Mouse (Mus musculus): Measurements from ENCODE around the gene Myo10. TPM values are rescaled to one million over a fixed set of nuclear protein-coding genes. Genes with fewer than 3 reads are reported as not detected.
A peak's percentile ranks its signal among the peaks of the same experiment; 100 is the strongest.

Myo10 gene
- total and polyA plus RNA-seq, 2 experiments = 15.7 to 21.5 TPM

DNA sequence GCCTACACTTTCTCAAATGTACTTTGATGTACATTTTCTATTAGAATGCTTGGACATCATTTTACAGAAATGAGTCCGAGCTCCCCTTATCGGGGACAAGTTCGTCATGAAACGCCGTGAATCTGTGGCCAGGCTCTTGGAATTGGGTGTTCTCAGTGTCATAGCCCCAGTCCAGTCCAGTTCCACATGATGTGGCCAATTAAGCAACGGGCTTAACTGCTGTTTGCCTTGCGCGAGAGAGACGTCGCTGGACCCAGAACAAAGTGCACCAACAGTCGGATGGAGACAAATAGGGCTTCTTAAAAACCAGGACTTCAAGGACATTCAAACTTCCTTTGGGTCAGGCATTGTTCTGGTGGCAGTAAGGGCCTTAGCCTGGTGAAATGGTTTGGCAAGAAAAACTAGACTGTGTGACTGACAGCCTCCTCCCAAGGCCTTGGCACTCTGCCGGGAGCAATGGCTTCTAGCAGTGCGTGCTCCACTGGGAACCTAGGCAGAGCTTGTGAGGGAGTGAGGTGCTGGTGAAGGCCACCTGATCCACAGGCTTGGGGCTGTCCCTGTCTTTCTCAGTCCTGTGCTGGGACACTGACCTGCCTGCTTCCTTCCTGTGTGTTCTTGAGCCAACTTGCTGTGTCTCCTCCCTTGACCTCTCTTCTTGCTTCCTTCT is 11.5 kb downstream of the Myo10 start:
- peak; percentile 94 for DNase-seq (ENCODE audit: extremely low read depth, low read depth, low spot score)
- Histone ChIP-seq H3K36me3 (ENCODE audit: control insufficient read depth, insufficient read depth, low read length) (no peaks in the 10 kb centered on the region), H3K27ac (replicated peaks; ENCODE audit: insufficient read depth, low read depth, low read length) (peak overlapping the region; percentile 73), H3K27me3 (ENCODE audit: control insufficient read depth, insufficient read depth, low read length) (no peaks in the 10 kb centered on the region), H3K4me3 (ENCODE audit: insufficient read depth, low read depth, low read length) (no peak overlapping the region), H3K4me1 (ENCODE audit: control insufficient read depth, insufficient read depth, low read length) (peaks cover 34% of the 10 kb centered on the region), H3K9ac (ENCODE audit: low read depth, low read length) (no peak overlapping the region), H3K79me2 (ENCODE audit: control insufficient read depth, insufficient read depth, low read length) (peaks cover 54% of the 10 kb centered on the region)
- no peak for TF ChIP-seq POLR2A (IDR thresholded peaks at IDR 0.05; ENCODE audit: extremely low read depth, insufficient read depth, low read length)
- no peak for TF ChIP-seq CTCF (IDR thresholded peaks at IDR 0.05; ENCODE audit: low read depth, low read length)
- 12% methylated on average over 13 of the region's 13 CpGs for WGBS

DNA sequence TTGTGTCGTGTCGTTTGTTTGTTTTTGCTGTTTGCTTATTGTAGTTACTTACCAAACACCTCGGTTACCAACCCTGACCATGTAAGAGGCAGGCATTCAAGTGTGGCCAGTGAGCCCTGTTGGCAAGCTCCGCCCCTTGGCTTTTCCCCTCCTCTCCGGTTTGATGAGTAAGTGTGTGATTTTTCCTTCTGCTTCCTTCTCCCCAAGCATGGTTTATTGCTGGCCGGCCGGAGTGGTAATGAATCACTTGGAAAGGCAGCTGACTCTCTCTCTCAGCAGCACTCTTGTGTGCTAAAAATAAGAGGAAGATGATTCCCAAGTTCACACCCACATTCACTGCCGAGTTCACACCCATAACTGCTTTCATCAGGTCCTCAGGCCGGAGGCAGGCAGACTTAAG is 15.4 kb downstream of the Myo10 start:
- TF ChIP-seq POLR2A (IDR thresholded peaks at IDR 0.05; ENCODE audit: extremely low read depth, insufficient read depth, low read length) = no peak
- TF ChIP-seq CTCF (IDR thresholded peaks at IDR 0.05; ENCODE audit: low read depth, low read length) = no peak
- no peaks in the 10 kb centered on the region for H3K36me3 ChIP-seq (ENCODE audit: control insufficient read depth, insufficient read depth, low read length)
- DNase-seq (ENCODE audit: extremely low read depth, low read depth, low spot score) = peak; percentile 83
- peaks cover 45% of the 10 kb centered on the region for H3K79me2 ChIP-seq (ENCODE audit: control insufficient read depth, insufficient read depth, low read length)
- no peak overlapping the region for H3K4me3 ChIP-seq (ENCODE audit: insufficient read depth, low read depth, low read length)
- peaks cover 43% of the 10 kb centered on the region for H3K4me1 ChIP-seq (ENCODE audit: control insufficient read depth, insufficient read depth, low read length)
- H3K9ac ChIP-seq (ENCODE audit: low read depth, low read length) = no peak overlapping the region
- WGBS = 30% methylated on average over 9 of the region's 9 CpGs
- peak overlapping the region; percentile 21 for H3K27ac ChIP-seq (replicated peaks; ENCODE audit: insufficient read depth, low read depth, low read length)
- no peaks in the 10 kb centered on the region for H3K27me3 ChIP-seq (ENCODE audit: control insufficient read depth, insufficient read depth, low read length)

GRCm38 (mm10) chr15:25639217-25639616 is 16.9 kb downstream of the Myo10 start:
- no peaks in the 10 kb centered on the region for H3K27me3 ChIP-seq (ENCODE audit: control insufficient read depth, insufficient read depth, low read length)
- H3K4me1 ChIP-seq (ENCODE audit: control insufficient read depth, insufficient read depth, low read length) = peaks cover 39% of the 10 kb centered on the region
- H3K9ac ChIP-seq (ENCODE audit: low read depth, low read length) = no peak overlapping the region
- TF ChIP-seq POLR2A (IDR thresholded peaks at IDR 0.05; ENCODE audit: extremely low read depth, insufficient read depth, low read length) (no peak), CTCF (IDR thresholded peaks at IDR 0.05; ENCODE audit: low read depth, low read length) (no peak)
- DNase-seq (ENCODE audit: extremely low read depth, low read depth, low spot score) = no peak
- H3K79me2 ChIP-seq (ENCODE audit: control insufficient read depth, insufficient read depth, low read length) = peaks cover 53% of the 10 kb centered on the region
- no peaks in the 10 kb centered on the region for H3K36me3 ChIP-seq (ENCODE audit: control insufficient read depth, insufficient read depth, low read length)
- 69% methylated on average over 5 of the region's 5 CpGs for WGBS
- H3K27ac ChIP-seq (replicated peaks; ENCODE audit: insufficient read depth, low read depth, low read length) = no peak overlapping the region
- no peak overlapping the region for H3K4me3 ChIP-seq (ENCODE audit: insufficient read depth, low read depth, low read length)

DNA sequence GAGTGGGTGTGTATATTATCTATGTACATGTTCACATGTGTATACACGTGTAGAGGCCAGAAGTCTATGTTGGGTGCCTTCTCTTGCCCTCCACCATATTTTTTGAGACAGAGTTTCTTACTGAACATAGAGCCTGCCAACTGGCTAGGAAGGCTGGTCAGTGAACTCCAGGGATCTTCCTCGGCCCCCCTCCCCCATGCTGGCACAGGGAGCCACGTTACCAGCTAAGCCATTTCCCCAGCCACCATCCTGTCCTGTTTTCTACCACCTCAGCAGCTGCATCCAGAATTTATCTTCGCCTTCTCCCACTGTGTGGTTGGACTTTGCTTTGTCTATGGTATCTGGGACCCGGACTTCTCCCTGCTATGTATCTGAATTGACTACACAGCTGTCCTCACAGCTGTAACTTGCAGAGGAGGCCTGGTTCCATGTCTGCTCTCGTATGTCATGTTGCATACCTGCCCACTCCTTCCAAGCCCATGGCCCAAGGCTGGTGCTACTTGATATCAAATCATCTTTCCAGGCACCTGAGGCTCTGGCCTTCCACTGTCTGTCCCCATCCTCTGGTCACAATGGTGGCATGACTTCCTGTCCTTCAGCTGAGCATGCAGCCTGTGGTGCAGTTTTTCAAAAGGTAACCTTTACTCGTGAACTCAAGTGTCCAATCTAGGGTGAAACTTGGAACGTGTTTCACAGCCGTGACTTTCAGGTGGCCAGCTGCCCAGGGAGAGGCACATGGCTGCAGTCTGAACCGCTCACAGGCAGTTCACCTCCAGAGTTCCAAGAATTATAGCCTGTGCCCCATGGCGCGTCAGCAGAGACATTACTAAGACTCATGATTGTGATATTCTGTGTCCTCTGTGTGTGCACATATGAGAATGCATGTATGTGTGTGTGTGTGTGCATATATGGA is 18.8 kb downstream of the Myo10 start:
- Histone ChIP-seq H3K36me3 (ENCODE audit: control insufficient read depth, insufficient read depth, low read length) (no peaks in the 10 kb centered on the region), H3K79me2 (ENCODE audit: control insufficient read depth, insufficient read depth, low read length) (peaks cover 46% of the 10 kb centered on the region), H3K4me3 (ENCODE audit: insufficient read depth, low read depth, low read length) (no peak overlapping the region), H3K27ac (replicated peaks; ENCODE audit: insufficient read depth, low read depth, low read length) (peak overlapping the region; percentile 75), H3K4me1 (ENCODE audit: control insufficient read depth, insufficient read depth, low read length) (peaks cover 32% of the 10 kb centered on the region), H3K27me3 (ENCODE audit: control insufficient read depth, insufficient read depth, low read length) (no peaks in the 10 kb centered on the region), H3K9ac (ENCODE audit: low read depth, low read length) (0 out of 2 replicates have a peak overlapping the region, but pooled peaks have one; percentile 19)
- WGBS = 21% methylated on average over 12 of the region's 12 CpGs
- TF ChIP-seq POLR2A (IDR thresholded peaks at IDR 0.05; ENCODE audit: extremely low read depth, insufficient read depth, low read length) = no peak
- TF ChIP-seq CTCF (IDR thresholded peaks at IDR 0.05; ENCODE audit: low read depth, low read length) = no peak
- DNase-seq (ENCODE audit: extremely low read depth, low read depth, low spot score) = peak; percentile 95

DNA sequence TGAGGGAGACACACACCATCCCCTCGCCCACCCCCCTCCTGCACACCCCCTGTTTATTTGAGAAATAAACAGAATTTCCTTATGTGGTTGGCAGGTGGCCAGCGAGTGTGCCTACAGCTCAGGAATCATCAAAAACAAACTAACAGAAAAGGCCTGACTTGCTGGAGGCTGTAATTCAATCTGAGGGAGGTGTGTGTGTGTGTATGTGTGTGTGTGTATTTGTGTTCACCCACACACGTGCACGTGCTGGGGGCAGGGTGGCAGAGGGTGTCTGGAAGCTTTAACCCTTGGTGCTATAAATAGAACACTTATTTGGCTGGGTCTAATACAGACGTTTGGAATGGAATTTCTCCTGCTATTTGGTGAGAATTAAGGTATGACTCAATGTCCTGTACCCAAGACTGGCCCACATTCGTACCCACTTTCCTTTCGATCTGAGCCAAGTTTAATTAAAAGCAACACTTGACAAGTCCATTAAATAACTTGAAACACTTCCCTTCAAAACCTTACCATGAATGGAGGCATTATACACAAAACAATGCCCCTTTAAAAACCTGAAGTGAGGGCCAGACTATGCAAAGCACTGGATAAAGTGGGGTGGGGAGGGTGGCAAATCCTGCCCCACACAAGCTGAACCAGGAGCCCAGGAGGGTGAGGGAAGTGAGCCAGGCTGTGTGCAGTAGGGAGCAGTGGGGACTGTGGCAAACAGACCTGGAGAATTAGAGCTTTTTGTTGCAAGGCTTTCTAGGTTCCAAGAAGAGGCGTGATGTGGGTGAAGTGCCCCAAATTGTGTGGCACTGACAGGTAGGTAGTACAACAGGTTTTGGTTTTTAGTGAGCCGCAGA is 20.1 kb downstream of the Myo10 start:
- H3K4me1 ChIP-seq (ENCODE audit: control insufficient read depth, insufficient read depth, low read length) = peaks cover 37% of the 10 kb centered on the region

More for the DNA sequence above, 20.1 kb downstream of the Myo10 start:
- H3K4me3 ChIP-seq (ENCODE audit: insufficient read depth, low read depth, low read length) = no peak overlapping the region
- peaks cover 49% of the 10 kb centered on the region for H3K79me2 ChIP-seq (ENCODE audit: control insufficient read depth, insufficient read depth, low read length)
- no peak overlapping the region for H3K9ac ChIP-seq (ENCODE audit: low read depth, low read length)
- DNase-seq (ENCODE audit: extremely low read depth, low read depth, low spot score) = no peak
- peak overlapping the region; percentile 75 for H3K27ac ChIP-seq (replicated peaks; ENCODE audit: insufficient read depth, low read depth, low read length)
- H3K36me3 ChIP-seq (ENCODE audit: control insufficient read depth, insufficient read depth, low read length) = no peaks in the 10 kb centered on the region
- 33% methylated on average over 9 of the region's 9 CpGs for WGBS
- H3K27me3 ChIP-seq (ENCODE audit: control insufficient read depth, insufficient read depth, low read length) = no peaks in the 10 kb centered on the region
- TF ChIP-seq POLR2A (IDR thresholded peaks at IDR 0.05; ENCODE audit: extremely low read depth, insufficient read depth, low read length) = no peak
- TF ChIP-seq CTCF (IDR thresholded peaks at IDR 0.05; ENCODE audit: low read depth, low read length) = no peak

All from liver, adult 2 months (tissue).